Mouse (Mus musculus) midbrain, embryonic 16.5 days (tissue): ENCODE measurements around the gene Vps8. TPM values are rescaled to one million over a fixed set of nuclear protein-coding genes. Genes with fewer than 3 reads are reported as not detected.

Experiments
- ATAC-seq: fragments of 200-750 bp; cut with Nextera tagmentation; 2 replicates; pipeline ENCODE4 v1.8.0; 2017; ENCODE audit warnings: moderate TSS enrichment
- H3K27ac ChIP-seq: fragments of 300-500 bp; sonication (generic); 2 replicates; pipeline ENCODE4 v1.5.1; 2014; ENCODE audit warnings: mild to moderate bottlenecking, low read length, mixed read lengths
- H3K27me3 ChIP-seq: fragments of 300-500 bp; sonication (generic); 2 replicates; pipeline ENCODE4 v1.6.1; 2014; ENCODE audit warnings: low read depth, low read length, mixed read lengths; ENCODE audit not compliant: control insufficient read depth, insufficient read depth
- H3K36me3 ChIP-seq: fragments of 300-500 bp; sonication (generic); 2 replicates; pipeline ENCODE4 v1.6.1; 2014; ENCODE audit warnings: mild to moderate bottlenecking, low read length, moderate library complexity, mixed read lengths; ENCODE audit not compliant: control insufficient read depth, insufficient read depth
- H3K4me1 ChIP-seq: fragments of 300-500 bp; sonication (generic); 2 replicates; pipeline ENCODE4 v1.6.1; 2014; ENCODE audit warnings: mild to moderate bottlenecking, low read length, mixed read lengths; ENCODE audit not compliant: control insufficient read depth, insufficient read depth
- H3K4me2 ChIP-seq: fragments of 300-500 bp; sonication (generic); 2 replicates; pipeline ENCODE4 v1.6.1; 2014; ENCODE audit warnings: mild to moderate bottlenecking, low read length, mixed read lengths
- H3K4me3 ChIP-seq: fragments of 300-500 bp; sonication (generic); 2 replicates; pipeline ENCODE4 v1.5.1; 2014; ENCODE audit warnings: low read depth, mild to moderate bottlenecking, low read length, moderate library complexity, mixed read lengths
- H3K9ac ChIP-seq: fragments of 300-500 bp; sonication (generic); 2 replicates; pipeline ENCODE4 v1.6.1; 2014; ENCODE audit warnings: low read depth, low read length, mixed read lengths
- H3K9me3 ChIP-seq: fragments of 300-500 bp; sonication (generic); replicated peaks from 2 replicates; pipeline ENCODE4 v1.6.1; 2014; ENCODE audit warnings: mild to moderate bottlenecking, low read length, mixed read lengths; ENCODE audit not compliant: control insufficient read depth, poor library complexity, severe bottlenecking
- WGBS: fragments of 180-500 bp; shearing (Covaris S2); extraction: QIAGEN DNeasy Blood & Tissue Kit; methylation state at CpG from one replicate; pipeline ENCODE4 v1.1.7; 2014; 5-methylcytosine and 5-hydroxymethylcytosine counted together
- polyA plus RNA-seq: library from polyadenylated mRNA; unstranded; fragments of >200 nt; fragmentation: Nextera tagmentation; extraction: Ambion mirVana; gene quantifications from 2 replicates; pipeline ENCODE4 v1.2.1, GENCODE M21; 2015

Gene Vps8
- polyA plus RNA-seq, 1 experiment from 2014 or later = 41.2 TPM

GRCm38 (mm10) chr16:21567093-21567492 lies 144.2 kb downstream of the Vps8 start:
- no peaks in the 10 kb centered on the region for H3K4me1 ChIP-seq
- H3K36me3 ChIP-seq = peaks cover 6% of the 10 kb centered on the region
- no peaks in the 10 kb centered on the region for H3K27me3 ChIP-seq
- no peak overlapping the region for H3K27ac ChIP-seq
- ATAC-seq = no peak
- no peaks in the 10 kb centered on the region for H3K9me3 ChIP-seq
- H3K4me2 ChIP-seq = no peak overlapping the region
- WGBS = 94% methylated on average over 5 of the region's 5 CpGs
- no peak overlapping the region for H3K9ac ChIP-seq
- no peak overlapping the region for H3K4me3 ChIP-seq

- H3K27me3 ChIP-seq = no peaks in the 10 kb centered on the region
- H3K36me3 ChIP-seq = peaks cover 3% of the 10 kb centered on the region
- WGBS = 88% methylated on average over 7 of the region's 7 CpGs
- ATAC-seq = no peak
- no peak overlapping the region for H3K9ac ChIP-seq
- no peak overlapping the region for H3K4me3 ChIP-seq
- no peaks in the 10 kb centered on the region for H3K9me3 ChIP-seq
- no peak overlapping the region for H3K4me2 ChIP-seq
- H3K4me1 ChIP-seq = no peaks in the 10 kb centered on the region
- H3K27ac ChIP-seq = no peak overlapping the region
These were observed 147.0 kb downstream of the Vps8 start for GRCm38 (mm10) chr16:21569952-21570351.

GRCm38 (mm10) chr16:21570786-21571185 lies 147.9 kb downstream of the Vps8 start:
- H3K4me2 ChIP-seq = no peak overlapping the region
- no peaks in the 10 kb centered on the region for H3K9me3 ChIP-seq
- peaks cover 3% of the 10 kb centered on the region for H3K36me3 ChIP-seq
- ATAC-seq = no peak
- H3K27ac ChIP-seq = no peak overlapping the region
- no peaks in the 10 kb centered on the region for H3K4me1 ChIP-seq
- WGBS = 84% methylated on average over 5 of the region's 5 CpGs
- H3K4me3 ChIP-seq = no peak overlapping the region
- H3K9ac ChIP-seq = no peak overlapping the region
- no peaks in the 10 kb centered on the region for H3K27me3 ChIP-seq

GRCm38 (mm10) chr16:21576000-21576420 lies 153.1 kb downstream of the Vps8 start:
- no peaks in the 10 kb centered on the region for H3K4me1 ChIP-seq
- H3K27ac ChIP-seq = no peak overlapping the region
- ATAC-seq = peak; percentile 66
- no peak overlapping the region for H3K4me2 ChIP-seq
- H3K27me3 ChIP-seq = no peaks in the 10 kb centered on the region
- H3K9me3 ChIP-seq = no peaks in the 10 kb centered on the region
- WGBS = 37% methylated on average over 10 of the region's 10 CpGs
- H3K36me3 ChIP-seq = no peaks in the 10 kb centered on the region
- no peak overlapping the region for H3K9ac ChIP-seq
- no peak overlapping the region for H3K4me3 ChIP-seq

GRCm38 (mm10) chr16:21589110-21589509 lies 166.2 kb downstream of the Vps8 start:
- no peak for ATAC-seq
- H3K4me3 ChIP-seq = no peak overlapping the region
- no peaks in the 10 kb centered on the region for H3K4me1 ChIP-seq
- H3K9me3 ChIP-seq = no peaks in the 10 kb centered on the region
- H3K27me3 ChIP-seq = no peaks in the 10 kb centered on the region
- no peaks in the 10 kb centered on the region for H3K36me3 ChIP-seq
- 84% methylated on average over 6 of the region's 6 CpGs for WGBS
- H3K4me2 ChIP-seq = no peak overlapping the region
- H3K9ac ChIP-seq = no peak overlapping the region
- no peak overlapping the region for H3K27ac ChIP-seq

GRCm38 (mm10) chr16:21590806-21591205 lies 167.9 kb downstream of the Vps8 start:
- H3K27me3 ChIP-seq = no peaks in the 10 kb centered on the region
- no peak overlapping the region for H3K4me3 ChIP-seq
- H3K27ac ChIP-seq = no peak overlapping the region
- H3K36me3 ChIP-seq = no peaks in the 10 kb centered on the region
- WGBS = 84% methylated on average over 5 of the region's 5 CpGs
- no peaks in the 10 kb centered on the region for H3K9me3 ChIP-seq
- no peak for ATAC-seq
- no peak overlapping the region for H3K4me2 ChIP-seq
- no peaks in the 10 kb centered on the region for H3K4me1 ChIP-seq
- H3K9ac ChIP-seq = no peak overlapping the region

GRCm38 (mm10) chr16:21591511-21591910 lies 168.6 kb downstream of the Vps8 start:
- H3K36me3 ChIP-seq = no peaks in the 10 kb centered on the region
- ATAC-seq = no peak
- no peaks in the 10 kb centered on the region for H3K9me3 ChIP-seq
- H3K4me3 ChIP-seq = no peak overlapping the region
- H3K27ac ChIP-seq = no peak overlapping the region
- no peak overlapping the region for H3K4me2 ChIP-seq
- H3K27me3 ChIP-seq = no peaks in the 10 kb centered on the region
- 88% methylated on average over 2 of the region's 2 CpGs for WGBS
- H3K9ac ChIP-seq = no peak overlapping the region
- no peaks in the 10 kb centered on the region for H3K4me1 ChIP-seq

- 74% methylated on average over 6 of the region's 6 CpGs for WGBS
- no peaks in the 10 kb centered on the region for H3K9me3 ChIP-seq
- H3K36me3 ChIP-seq = no peaks in the 10 kb centered on the region
- no peak overlapping the region for H3K4me3 ChIP-seq
- ATAC-seq = no peak
- no peak overlapping the region for H3K9ac ChIP-seq
- H3K4me2 ChIP-seq = no peak overlapping the region
- no peaks in the 10 kb centered on the region for H3K4me1 ChIP-seq
- no peak overlapping the region for H3K27ac ChIP-seq
- no peaks in the 10 kb centered on the region for H3K27me3 ChIP-seq
These were observed 172.6 kb downstream of the Vps8 start for GRCm38 (mm10) chr16:21595539-21595938.

- ATAC-seq = no peak
- no peak overlapping the region for H3K4me3 ChIP-seq
- 89% methylated on average over 6 of the region's 6 CpGs for WGBS
These were observed 181.4 kb downstream of the Vps8 start for GRCm38 (mm10) chr16:21604354-21604753.

More at GRCm38 (mm10) chr16:21604354-21604753, 181.4 kb downstream of the Vps8 start:
- no peak overlapping the region for H3K4me2 ChIP-seq
- peaks cover 2% of the 10 kb centered on the region; the same call in 1 of the 2 replicates for H3K4me1 ChIP-seq
- no peak overlapping the region for H3K27ac ChIP-seq
- H3K9me3 ChIP-seq = no peaks in the 10 kb centered on the region
- H3K9ac ChIP-seq = no peak overlapping the region
- no peaks in the 10 kb centered on the region for H3K27me3 ChIP-seq
- H3K36me3 ChIP-seq = no peaks in the 10 kb centered on the region
